Mouse (Mus musculus): ENCODE data around the gene Emd. TPM values are rescaled to one million over a fixed set of nuclear protein-coding genes. Genes with fewer than 3 reads are reported as not detected.
A peak's percentile ranks its signal among the peaks of the same experiment; 100 is the strongest.

The Emd gene
- total and polyA plus RNA-seq, 3 experiments = 33.8 to 49.5 (median 37.6) TPM

DNA sequence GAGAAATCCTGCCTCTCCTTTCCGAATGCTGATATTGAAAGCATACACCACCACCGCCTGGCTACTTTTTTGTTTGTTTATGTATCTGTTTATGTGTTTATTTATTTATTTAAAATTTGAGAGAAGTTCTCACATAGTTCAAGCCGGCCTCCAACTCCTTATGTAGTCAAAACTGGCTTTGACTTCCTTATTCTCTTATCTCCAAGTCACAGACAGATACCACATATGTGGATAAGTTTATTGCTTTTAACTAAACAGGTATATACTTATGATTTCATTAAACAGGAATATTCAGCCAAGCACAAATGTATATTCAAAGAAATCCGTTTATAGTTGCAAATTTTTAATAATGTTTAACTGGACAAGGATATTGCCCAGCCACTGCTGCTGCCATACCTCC lies 38.9 kb downstream of the Emd start:
- intact Hi-C loops (cut with DNase I) = no loop called here
- Histone ChIP-seq H3K27ac (no peak overlapping the region), H3K36me3 (ENCODE audit: control insufficient read depth, insufficient read depth, low read length) (no peaks in the 10 kb centered on the region), H3K27me3 (ENCODE audit: control insufficient read depth, insufficient read depth, low read length) (no peaks in the 10 kb centered on the region), H3K9ac (ENCODE audit: low read depth, low read length) (no peak overlapping the region), H3K4me1 (ENCODE audit: control insufficient read depth, insufficient read depth, low read length) (no peaks in the 10 kb centered on the region; the same call in 1 of the 2 replicates), H3K4me3 (no peak overlapping the region), H3K79me2 (replicated peaks; ENCODE audit: control insufficient read depth, insufficient read depth, low read length) (no peaks in the 10 kb centered on the region)
- no peak for DNase-seq
- 67% methylated on average over 4 of the region's 4 CpGs for WGBS
- TF ChIP-seq CTCF (IDR thresholded peaks at IDR 0.05) (no peak), POLR2A (IDR thresholded peaks at IDR 0.05; ENCODE audit: insufficient read depth, low read depth, low read length) (no peak), EP300 (IDR thresholded peaks at IDR 0.05; ENCODE audit: insufficient read depth, low read depth, low read length) (no peak)

DNA sequence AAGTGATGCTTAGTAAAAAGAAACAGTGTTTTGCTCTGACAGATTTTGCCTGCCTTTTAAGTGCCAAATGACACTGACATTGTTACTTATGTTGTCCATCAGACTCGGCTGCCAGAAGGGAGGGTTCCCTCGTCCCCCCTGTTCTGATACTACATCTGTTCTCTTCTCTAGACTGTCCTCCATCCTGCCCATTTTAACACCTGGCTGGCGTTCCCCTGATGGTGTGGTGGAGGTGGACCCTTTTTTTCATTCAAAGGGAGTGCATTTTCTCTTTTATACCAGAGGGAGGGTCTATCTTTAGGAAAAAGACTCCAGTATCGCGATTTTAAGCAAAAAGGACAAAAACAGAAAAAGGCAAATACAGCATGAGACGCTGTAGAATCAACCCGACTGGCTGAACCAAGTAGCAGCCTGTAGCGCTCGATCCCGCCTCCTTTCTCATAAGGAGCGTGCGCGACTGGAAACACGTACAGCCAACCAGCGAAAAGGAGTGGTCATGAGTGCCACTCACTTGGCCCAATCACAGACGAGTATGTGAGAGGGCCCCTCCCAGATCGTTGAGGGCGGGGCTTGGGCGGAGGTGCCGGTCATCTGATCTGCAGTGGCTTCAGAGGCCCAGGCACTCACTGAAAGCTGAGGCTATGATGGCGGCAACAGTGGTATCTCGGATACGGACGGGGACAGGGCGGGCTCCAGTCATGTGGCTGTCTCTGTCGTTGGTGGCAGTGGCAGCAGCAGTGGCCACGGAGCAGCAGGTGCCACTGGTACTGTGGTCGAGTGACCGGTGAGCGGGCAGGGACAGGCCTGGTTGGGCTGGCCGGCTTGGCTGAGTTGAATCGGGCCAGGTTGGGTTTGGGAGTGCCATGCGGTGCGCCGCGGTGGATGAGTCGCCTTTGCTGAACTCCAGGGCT lies 42.3 kb downstream of the Emd start, which contains the start of gene Atp6ap1:
Atp6ap1 (plus strand) TSS at position 560 of the 911 bp plus-strand sequence.
- TF ChIP-seq POLR2A (IDR thresholded peaks at IDR 0.05; ENCODE audit: insufficient read depth, low read depth, low read length) (peak; percentile 91), EP300 (IDR thresholded peaks at IDR 0.05; ENCODE audit: insufficient read depth, low read depth, low read length) (0 out of 2 replicates have a peak, but pooled peaks have one; percentile 46), CTCF (IDR thresholded peaks at IDR 0.05) (no peak)
- no peaks in the 10 kb centered on the region; the same call in 1 of the 2 replicates for H3K4me1 ChIP-seq (ENCODE audit: control insufficient read depth, insufficient read depth, low read length)
- no peaks in the 10 kb centered on the region for H3K27me3 ChIP-seq (ENCODE audit: control insufficient read depth, insufficient read depth, low read length)
- peak within 1 kb of the TSS; percentile 68 for H3K4me3 ChIP-seq
- H3K79me2 ChIP-seq (replicated peaks; ENCODE audit: control insufficient read depth, insufficient read depth, low read length) = no peaks in the 10 kb centered on the region
- DNase-seq = peak; percentile 95 to 96
- peak within 1 kb of the TSS; percentile 99 for H3K9ac ChIP-seq (ENCODE audit: low read depth, low read length)
- intact Hi-C loops (cut with DNase I) = loop anchor here (2.0 kb wide), 2 partner anchors 26 to 48 kb away; partner anchors contain the start of genes Flna and Rpl10
- no peaks in the 10 kb centered on the region for H3K36me3 ChIP-seq (ENCODE audit: control insufficient read depth, insufficient read depth, low read length)
- WGBS = 17% methylated on average over 37 of the region's 37 CpGs
- peak within 1 kb of the TSS; percentile 63 for H3K27ac ChIP-seq

DNA sequence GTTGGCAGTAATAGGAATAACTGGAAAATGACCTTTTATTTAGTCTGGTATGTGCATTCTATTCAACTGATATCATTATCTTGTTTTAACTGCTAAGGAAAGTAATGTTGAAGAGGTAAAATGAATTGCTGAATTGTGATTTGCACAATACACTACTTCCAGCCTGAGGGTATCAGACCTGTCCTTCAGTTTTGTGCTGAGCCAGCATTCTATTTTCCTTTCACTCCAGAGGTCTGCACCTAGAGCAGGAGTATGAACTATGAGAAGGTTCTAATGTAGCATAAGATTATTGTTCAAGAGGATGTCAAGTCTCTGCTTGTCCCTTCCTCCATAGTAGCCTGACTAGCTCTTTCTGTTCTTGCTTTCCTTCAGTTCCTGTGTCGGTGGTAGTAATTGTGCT lies 43.9 kb downstream of the Emd start:
- 82% methylated on average over 1 of the region's 1 CpGs for WGBS
- Histone ChIP-seq H3K4me1 (ENCODE audit: control insufficient read depth, insufficient read depth, low read length) (no peaks in the 10 kb centered on the region; the same call in 1 of the 2 replicates), H3K27me3 (ENCODE audit: control insufficient read depth, insufficient read depth, low read length) (no peaks in the 10 kb centered on the region), H3K27ac (no peak overlapping the region), H3K36me3 (ENCODE audit: control insufficient read depth, insufficient read depth, low read length) (no peaks in the 10 kb centered on the region), H3K79me2 (replicated peaks; ENCODE audit: control insufficient read depth, insufficient read depth, low read length) (no peaks in the 10 kb centered on the region), H3K9ac (ENCODE audit: low read depth, low read length) (no peak overlapping the region), H3K4me3 (no peak overlapping the region)
- no peak for DNase-seq
- intact Hi-C loops (cut with DNase I) = no loop called here
- no peak for TF ChIP-seq CTCF (IDR thresholded peaks at IDR 0.05)
- no peak for TF ChIP-seq POLR2A (IDR thresholded peaks at IDR 0.05; ENCODE audit: insufficient read depth, low read depth, low read length)
- no peak for TF ChIP-seq EP300 (IDR thresholded peaks at IDR 0.05; ENCODE audit: insufficient read depth, low read depth, low read length)

DNA sequence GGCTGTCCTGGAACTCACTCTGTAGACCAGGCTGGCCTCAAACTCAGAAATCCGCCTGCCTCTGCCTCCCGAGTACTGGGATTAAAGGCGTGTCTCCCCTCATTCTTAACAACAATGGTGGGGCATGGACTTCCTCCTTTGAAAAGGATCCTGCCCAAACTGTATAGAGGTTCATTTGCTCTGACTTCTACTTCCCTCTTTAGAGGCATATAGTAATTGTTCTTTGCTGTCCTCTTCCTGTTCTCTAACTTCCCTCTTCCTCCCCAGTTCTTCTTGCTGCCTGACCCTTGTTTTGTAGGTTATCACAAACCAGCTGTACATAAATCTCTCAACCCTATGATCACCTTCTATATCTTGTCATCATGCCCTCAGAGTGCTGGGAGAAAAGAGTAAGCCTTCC lies 45.2 kb downstream of the Emd start:
- no peaks in the 10 kb centered on the region for H3K36me3 ChIP-seq (ENCODE audit: control insufficient read depth, insufficient read depth, low read length)
- H3K9ac ChIP-seq (ENCODE audit: low read depth, low read length) = no peak overlapping the region
- 75% methylated on average over 3 of the region's 3 CpGs for WGBS
- intact Hi-C loops (cut with DNase I) = loop anchor here (10.0 kb wide), 1 partner anchor 725 kb away; no protein-coding TSS in a partner anchor
- H3K4me1 ChIP-seq (ENCODE audit: control insufficient read depth, insufficient read depth, low read length) = no peaks in the 10 kb centered on the region; the same call in 1 of the 2 replicates
- no peak overlapping the region for H3K27ac ChIP-seq
- H3K4me3 ChIP-seq = no peak overlapping the region
- no peaks in the 10 kb centered on the region for H3K79me2 ChIP-seq (replicated peaks; ENCODE audit: control insufficient read depth, insufficient read depth, low read length)
- no peaks in the 10 kb centered on the region for H3K27me3 ChIP-seq (ENCODE audit: control insufficient read depth, insufficient read depth, low read length)
- no peak for DNase-seq
- TF ChIP-seq CTCF (IDR thresholded peaks at IDR 0.05) (no peak), EP300 (IDR thresholded peaks at IDR 0.05; ENCODE audit: insufficient read depth, low read depth, low read length) (no peak), POLR2A (IDR thresholded peaks at IDR 0.05; ENCODE audit: insufficient read depth, low read depth, low read length) (no peak)

DNA sequence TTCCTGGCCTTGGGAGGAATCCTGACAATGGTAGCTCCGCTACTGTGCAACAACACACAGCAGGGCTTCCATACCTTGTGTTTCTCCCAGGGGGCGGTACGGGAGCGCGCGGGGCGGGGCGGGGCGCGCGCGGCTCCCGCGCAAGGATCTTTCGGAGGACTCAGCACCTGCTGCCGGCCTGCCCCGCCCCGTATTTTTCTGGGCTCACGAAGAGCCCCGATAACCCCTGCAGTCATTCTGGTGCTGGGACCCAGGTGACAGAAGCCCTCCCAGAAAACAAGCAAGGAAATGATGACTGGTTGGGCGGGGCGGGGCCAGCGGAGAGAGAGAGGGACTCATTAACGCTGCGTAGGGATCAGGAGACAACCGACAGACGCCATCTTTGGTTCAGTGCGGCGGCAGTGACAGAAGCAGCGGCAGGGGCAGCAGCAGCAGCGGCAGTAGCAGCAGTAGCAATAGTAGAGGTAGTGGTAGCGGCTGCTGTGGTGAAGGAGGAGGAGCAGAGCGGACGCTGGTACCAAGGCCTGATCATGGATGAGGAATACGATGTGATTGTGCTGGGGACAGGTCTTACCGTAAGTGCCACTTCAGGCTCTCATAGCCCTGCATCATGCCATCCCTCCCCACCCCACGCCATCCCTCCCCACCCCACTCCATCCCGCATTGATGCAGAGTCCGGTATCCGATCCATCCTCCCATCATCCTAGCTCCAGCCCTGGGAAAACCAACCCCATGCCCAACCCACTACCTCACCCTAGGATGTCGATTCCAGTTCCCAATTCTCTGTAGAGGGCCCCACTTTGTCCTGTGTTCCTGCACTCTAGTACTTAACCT lies 50.6 kb downstream of the Emd start, which contains the start of gene Gdi1:
Gdi1 (plus strand) TSS at position 132 of the 834 bp plus-strand sequence.
- Histone ChIP-seq H3K4me1 (ENCODE audit: control insufficient read depth, insufficient read depth, low read length) (no peaks in the 10 kb centered on the region; the same call in none of the 2 replicates), H3K27ac (peak within 1 kb of the TSS; percentile 95), H3K79me2 (replicated peaks; ENCODE audit: control insufficient read depth, insufficient read depth, low read length) (peaks cover 7% of the 10 kb centered on the region), H3K9ac (ENCODE audit: low read depth, low read length) (peak within 1 kb of the TSS; percentile 98), H3K36me3 (ENCODE audit: control insufficient read depth, insufficient read depth, low read length) (peaks cover 8% of the 10 kb centered on the region), H3K27me3 (ENCODE audit: control insufficient read depth, insufficient read depth, low read length) (no peaks in the 10 kb centered on the region), H3K4me3 (peak within 1 kb of the TSS; percentile 73)
- intact Hi-C loops (cut with DNase I) = loop anchor here (10.0 kb wide), 1 partner anchor 730 kb away; no protein-coding TSS in a partner anchor
- DNase-seq = peak; percentile 81 to 83
- WGBS = 17% methylated on average over 41 of the region's 41 CpGs
- TF ChIP-seq POLR2A (IDR thresholded peaks at IDR 0.05; ENCODE audit: insufficient read depth, low read depth, low read length) = peak; percentile 93
- 0 out of 2 replicates have a peak, but pooled peaks have one; percentile 21 for TF ChIP-seq EP300 (IDR thresholded peaks at IDR 0.05; ENCODE audit: insufficient read depth, low read depth, low read length)
- TF ChIP-seq CTCF (IDR thresholded peaks at IDR 0.05) = peak; percentile 59

Small RNAs within 50 kb of the gene (microRNA-seq; reads per million reads assigned to microRNA genes)
- 0.77 to 1.7 reads per million in 2 experiments for gene Mir7091

Other genes starting within 250 kb of the Emd start
- 10 to 100 TPM; 56.7 to 58.0 TPM for gene Irak1, start 230.8 kb upstream of the Emd start, total RNA-seq (2021)
- 112 and 128 TPM in 2 replicates for gene Irak1, start 230.8 kb upstream of the Emd start, polyA plus RNA-seq (2012; rRNA removed)
- not detected for gene Opn1mw, start 127.2 kb upstream of the Emd start, total RNA-seq (2021)
- gene Opn1mw, start 127.2 kb upstream of the Emd start, polyA plus RNA-seq (2012; rRNA removed) = not detected in 2 replicates
- gene Mecp2, start 119.3 kb upstream of the Emd start, total RNA-seq (2021) = 10 to 100 TPM; 27.0 to 32.6 TPM
- gene Mecp2, start 119.3 kb upstream of the Emd start, polyA plus RNA-seq (2012; rRNA removed) = 6.2 and 9.6 TPM in 2 replicates
- not detected for gene Tex28, start 86.8 kb upstream of the Emd start, total RNA-seq (2021)
- not detected in 2 replicates for gene Tex28, start 86.8 kb upstream of the Emd start, polyA plus RNA-seq (2012; rRNA removed)
- not detected for gene Tktl1, start 77.4 kb upstream of the Emd start, total RNA-seq (2021)
- not detected in 2 replicates for gene Tktl1, start 77.4 kb upstream of the Emd start, polyA plus RNA-seq (2012; rRNA removed)
- gene Flna, start 4.9 kb upstream of the Emd start, total RNA-seq (2021) = 100 to 1,000 TPM in 1 of 2 experiments, 10 to 100 TPM in 1; 87.4 to 104 TPM
- gene Flna, start 4.9 kb upstream of the Emd start, polyA plus RNA-seq (2012; rRNA removed) = 218 and 243 TPM in 2 replicates
- gene Rpl10, start 16.1 kb downstream of the Emd start, total RNA-seq (2021) = 100 to 1,000 TPM; 200 to 274 TPM
- gene Rpl10, start 16.1 kb downstream of the Emd start, polyA plus RNA-seq (2012; rRNA removed) = 593 and 754 TPM in 2 replicates
- gene Taz, start 27.2 kb downstream of the Emd start, total RNA-seq (2021) = 10 to 100 TPM; 45.6 to 47.4 TPM
- 93.5 and 103 TPM in 2 replicates for gene Taz, start 27.2 kb downstream of the Emd start, polyA plus RNA-seq (2012; rRNA removed)
- 10 to 100 TPM; 15.4 to 19.7 TPM for gene Dnase1l1, start 27.6 kb downstream of the Emd start, total RNA-seq (2021)
- gene Dnase1l1, start 27.6 kb downstream of the Emd start, polyA plus RNA-seq (2012; rRNA removed) = 21.2 and 33.2 TPM in 2 replicates
- gene Atp6ap1, start 42.4 kb downstream of the Emd start, total RNA-seq (2021) = 100 to 1,000 TPM; 131 to 132 TPM
- 240 and 378 TPM in 2 replicates for gene Atp6ap1, start 42.4 kb downstream of the Emd start, polyA plus RNA-seq (2012; rRNA removed)
- gene Gdi1, start 50.3 kb downstream of the Emd start, total RNA-seq (2021) = 10 to 100 TPM; 63.1 to 71.6 TPM
- gene Gdi1, start 50.3 kb downstream of the Emd start, polyA plus RNA-seq (2012; rRNA removed) = 121 and 191 TPM in 2 replicates
- 10 to 100 TPM; 24.6 to 24.9 TPM for gene Fam50a, start 58.3 kb downstream of the Emd start, total RNA-seq (2021)
- 7.1 and 10.2 TPM in 2 replicates for gene Fam50a, start 58.3 kb downstream of the Emd start, polyA plus RNA-seq (2012; rRNA removed)
- 1 to 10 TPM in 1 of 2 experiments, under 1 TPM in 1; 0.65 to 1.0 TPM for gene Plxna3, start 74.4 kb downstream of the Emd start, total RNA-seq (2021)
- 4.7 and 5.6 TPM in 2 replicates for gene Plxna3, start 74.4 kb downstream of the Emd start, polyA plus RNA-seq (2012; rRNA removed)
- 10 to 100 TPM; 24.4 to 32.0 TPM for gene Lage3, start 98.9 kb downstream of the Emd start, total RNA-seq (2021)
- 38.5 and 44.6 TPM in 2 replicates for gene Lage3, start 98.9 kb downstream of the Emd start, polyA plus RNA-seq (2012; rRNA removed)
- 10 to 100 TPM; 68.5 to 79.2 TPM for gene Ubl4a, start 118.5 kb downstream of the Emd start, total RNA-seq (2021)
- 58.1 and 93.7 TPM in 2 replicates for gene Ubl4a, start 118.5 kb downstream of the Emd start, polyA plus RNA-seq (2012; rRNA removed)
- gene Slc10a3, start 118.7 kb downstream of the Emd start, total RNA-seq (2021) = 1 to 10 TPM; 5.1 to 5.8 TPM
- gene Slc10a3, start 118.7 kb downstream of the Emd start, polyA plus RNA-seq (2012; rRNA removed) = 10.4 and 12.6 TPM in 2 replicates
- gene Fam3a, start 138.6 kb downstream of the Emd start, total RNA-seq (2021) = 10 to 100 TPM; 16.6 to 21.5 TPM
- 29.8 and 32.4 TPM in 2 replicates for gene Fam3a, start 138.6 kb downstream of the Emd start, polyA plus RNA-seq (2012; rRNA removed)
- gene Ikbkg, start 138.6 kb downstream of the Emd start, total RNA-seq (2021) = 10 to 100 TPM; 39.7 to 47.6 TPM
- 11.0 and 18.2 TPM in 2 replicates for gene Ikbkg, start 138.6 kb downstream of the Emd start, polyA plus RNA-seq (2012; rRNA removed)
- gene G6pdx, start 174.5 kb downstream of the Emd start, total RNA-seq (2021) = 1 to 10 TPM; 6.5 to 7.1 TPM
- gene G6pdx, start 174.5 kb downstream of the Emd start, polyA plus RNA-seq (2012; rRNA removed) = 13.1 and 13.9 TPM in 2 replicates
- gene Gm6880, start 226.7 kb downstream of the Emd start, total RNA-seq (2021) = not detected
- not detected in 2 replicates for gene Gm6880, start 226.7 kb downstream of the Emd start, polyA plus RNA-seq (2012; rRNA removed)

Measured in heart, adult 2 months (tissue).